Mouse (Mus musculus) embryo, embryonic 9.5 days (tissue): ENCODE measurements around the gene Numb.
A peak's percentile ranks its signal among the peaks of the same experiment; 100 is the strongest.

Experiments
- DNase-seq: peaks from one replicate; pipeline ENCODE4 v3.0.0-alpha.2; 2017; ENCODE audit errors: extremely low spot score

Numb gene

GRCm38 (mm10) chr12:83782669-83783068, 139.1 kb downstream of the Numb start:
- no peak for DNase-seq

GRCm38 (mm10) chr12:83781640-83782278, 140.0 kb downstream of the Numb start:
- DNase-seq: no peak

- no peak for DNase-seq
These were observed 140.5 kb downstream of the Numb start for GRCm38 (mm10) chr12:83781204-83781603.

- no peak for DNase-seq
These were observed 141.6 kb downstream of the Numb start for GRCm38 (mm10) chr12:83780181-83780580.

GRCm38 (mm10) chr12:83776766-83777165, 145.0 kb downstream of the Numb start:
- DNase-seq: no peak

- DNase-seq: no peak
These were observed 146.1 kb downstream of the Numb start for GRCm38 (mm10) chr12:83775621-83776020.

- peak; percentile 85 for DNase-seq
These were observed 151.1 kb downstream of the Numb start for GRCm38 (mm10) chr12:83770418-83771256.

GRCm38 (mm10) chr12:83768235-83768899, 153.4 kb downstream of the Numb start:
- no peak for DNase-seq

GRCm38 (mm10) chr12:83767833-83768232, 153.9 kb downstream of the Numb start:
- no peak for DNase-seq

- no peak for DNase-seq
These were observed 155.7 kb downstream of the Numb start for GRCm38 (mm10) chr12:83765965-83766603.

GRCm38 (mm10) chr12:83764519-83764918, 157.2 kb downstream of the Numb start:
- DNase-seq: no peak

GRCm38 (mm10) chr12:83764044-83764365, 157.7 kb downstream of the Numb start:
- peak; percentile 41 for DNase-seq

GRCm38 (mm10) chr12:83763311-83764043, 158.3 kb downstream of the Numb start, which contains the start of gene Papln:
Gene Papln, plus strand, starts transcription at chr12:83763634.
- peak; percentile 7 for DNase-seq

GRCm38 (mm10) chr12:83762706-83763105, 159.0 kb downstream of the Numb start:
- DNase-seq: peak; percentile 52

- DNase-seq: no peak
These were observed 161.5 kb downstream of the Numb start for GRCm38 (mm10) chr12:83760201-83760600.

- no peak for DNase-seq
These were observed 163.0 kb downstream of the Numb start for GRCm38 (mm10) chr12:83758735-83759134.

- no peak for DNase-seq
These were observed 169.2 kb downstream of the Numb start for GRCm38 (mm10) chr12:83752495-83752894.

- DNase-seq: no peak
These were observed 172.5 kb downstream of the Numb start for GRCm38 (mm10) chr12:83749186-83749585.
